Mouse (Mus musculus) left cerebral cortex, postnatal 36 days (tissue): ENCODE data around the gene Slc27a3. TPM values are rescaled to one million over a fixed set of nuclear protein-coding genes. Genes with fewer than 3 reads are reported as not detected.
A peak's percentile ranks its signal among the peaks of the same experiment; 100 is the strongest.

Source experiments
- DNase-seq, 2 experiments: peaks; one replicate each; pipeline ENCODE4 v3.0.0; 2021 to 2022; ENCODE audit warnings: low spot score in 2 of 2, mixed read lengths in 1 of 2
- intact Hi-C: fragments of 180-260 bp; cut with DNase I; formaldehyde crosslinking; loops from one replicate; pipeline ENCODE4 v1.15.1; 2025
- total RNA-seq, 2 experiments: library from RNA; stranded (reverse); gene quantifications; 2 replicates each; pipeline ENCODE4 v1.2.3; 2021

The Slc27a3 gene
- total RNA-seq, 2 experiments from 2014 or later, result 4.8 to 6.2 TPM

DNA sequence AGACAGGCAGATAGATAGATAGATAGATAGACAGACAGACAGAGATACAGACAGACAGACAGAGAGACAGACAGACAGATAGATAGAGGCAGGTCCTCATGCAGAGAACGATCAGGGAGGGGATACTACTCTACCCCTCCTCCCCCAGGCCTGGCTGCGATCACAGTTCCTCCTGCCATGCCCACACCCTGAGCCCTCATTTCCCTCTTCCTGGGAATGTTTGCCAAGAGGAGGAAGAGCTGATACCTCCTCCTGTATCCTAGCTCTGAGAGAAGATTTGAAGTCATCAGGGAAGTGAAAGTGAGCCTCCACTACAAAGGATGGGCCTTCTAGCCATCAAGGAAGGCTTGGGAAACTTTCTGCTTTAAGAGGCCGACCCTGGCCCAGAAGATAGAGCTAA lies 5.9 kb upstream of the Slc27a3 start:
- intact Hi-C loops, result no loop called here

GRCm38 (mm10) chr3:90392661-90393060 lies 2.9 kb upstream of the Slc27a3 start:
- no peak for DNase-seq
- intact Hi-C loops, result no loop called here

More for the DNA sequence above, 5.9 kb upstream of the Slc27a3 start:
- DNase-seq, result no peak

DNA sequence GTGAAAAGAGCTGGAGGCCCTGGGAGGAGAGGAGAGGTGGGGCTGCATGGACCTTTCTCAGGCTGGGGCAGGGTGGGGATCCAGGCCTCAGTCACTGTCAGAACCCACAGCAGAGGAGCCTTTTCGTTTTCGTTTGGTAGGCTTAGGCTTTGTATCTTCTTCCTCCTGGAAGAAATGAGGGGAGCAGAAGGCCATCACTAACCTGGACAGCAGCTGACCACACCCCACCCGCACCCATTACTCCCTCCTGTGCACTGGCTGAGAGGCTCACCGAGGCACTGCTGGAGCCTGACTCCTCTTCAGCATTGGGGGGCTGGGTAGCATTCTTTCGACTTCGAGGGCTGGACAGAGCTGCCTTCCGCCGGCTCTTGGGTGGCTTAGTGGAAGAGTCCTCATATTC lies 2.2 kb upstream of the Slc27a3 start:
- intact Hi-C loops, result no loop called here
- DNase-seq, result no peak

GRCm38 (mm10) chr3:90391004-90391403 lies 1.3 kb upstream of the Slc27a3 start:
- DNase-seq, result no peak
- intact Hi-C loops, result no loop called here

DNA sequence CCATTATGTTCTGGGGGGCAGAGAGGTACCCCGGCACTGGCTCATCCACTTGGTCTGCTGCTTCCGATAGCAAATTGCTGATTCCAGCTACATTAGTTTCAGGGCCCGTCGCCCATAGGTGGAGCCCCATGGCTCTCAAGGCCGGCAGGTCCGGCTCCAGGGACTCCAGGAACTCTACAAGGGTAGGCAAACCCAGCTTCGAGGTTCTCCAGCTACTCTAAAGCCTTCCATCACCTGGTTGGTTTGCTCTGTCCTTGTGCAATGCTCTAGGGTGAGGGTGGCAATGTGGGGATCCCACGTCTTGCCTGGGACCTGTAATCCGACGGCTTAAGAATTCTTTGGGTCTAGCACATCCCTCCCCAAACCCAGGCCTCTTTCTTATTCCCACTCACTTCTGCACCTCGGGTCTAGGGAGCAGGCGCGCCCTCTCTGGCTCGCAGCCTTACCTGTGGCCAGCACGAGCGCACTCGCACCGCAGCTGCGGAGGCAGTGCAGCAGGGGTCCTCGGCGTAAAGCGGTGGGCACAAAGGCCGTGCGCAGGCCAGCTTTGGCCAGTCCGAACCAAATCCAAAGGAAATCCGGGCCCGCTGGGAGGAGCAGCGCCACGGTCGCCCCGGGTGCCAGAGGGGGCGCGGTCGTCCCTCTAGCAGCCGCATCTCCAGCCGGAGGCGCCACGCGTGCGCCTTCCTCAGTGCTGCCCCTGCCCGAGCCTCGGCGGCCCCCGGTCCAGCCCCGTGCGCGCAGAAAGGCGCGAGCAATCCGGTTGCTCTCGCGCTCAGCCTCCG lies 820 bp downstream of the Slc27a3 start:
- DNase-seq, result peak; percentile 30 to 46
- intact Hi-C loops, result no loop called here

GRCm38 (mm10) chr3:90388192-90388591 lies 1.5 kb downstream of the Slc27a3 start:
- intact Hi-C loops, result no loop called here
- no peak for DNase-seq

DNA sequence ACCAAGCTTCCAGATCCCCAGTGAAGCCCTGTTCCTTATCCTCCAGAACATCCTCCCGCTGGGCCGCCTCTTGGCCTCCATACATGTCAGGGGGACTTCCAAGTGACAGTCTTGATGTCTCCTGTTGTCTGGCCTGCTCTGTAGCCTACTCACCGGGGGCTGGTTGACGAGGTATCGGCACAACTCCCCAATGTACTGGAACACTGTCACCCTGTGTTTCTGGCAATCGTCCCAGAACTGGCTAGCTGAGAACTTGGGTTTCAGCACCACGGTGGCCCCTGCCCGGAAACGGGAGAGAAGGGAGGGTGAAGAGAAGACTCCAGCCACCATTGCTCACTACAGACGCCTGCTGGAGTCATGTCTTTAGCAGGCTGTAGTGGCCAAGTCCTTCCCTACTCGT lies 2.3 kb downstream of the Slc27a3 start:
- DNase-seq, result peak; percentile 29 to 37
- intact Hi-C loops, result no loop called here

GRCm38 (mm10) chr3:90386817-90387216 lies 2.9 kb downstream of the Slc27a3 start:
- intact Hi-C loops, result no loop called here
- DNase-seq, result no peak

DNA sequence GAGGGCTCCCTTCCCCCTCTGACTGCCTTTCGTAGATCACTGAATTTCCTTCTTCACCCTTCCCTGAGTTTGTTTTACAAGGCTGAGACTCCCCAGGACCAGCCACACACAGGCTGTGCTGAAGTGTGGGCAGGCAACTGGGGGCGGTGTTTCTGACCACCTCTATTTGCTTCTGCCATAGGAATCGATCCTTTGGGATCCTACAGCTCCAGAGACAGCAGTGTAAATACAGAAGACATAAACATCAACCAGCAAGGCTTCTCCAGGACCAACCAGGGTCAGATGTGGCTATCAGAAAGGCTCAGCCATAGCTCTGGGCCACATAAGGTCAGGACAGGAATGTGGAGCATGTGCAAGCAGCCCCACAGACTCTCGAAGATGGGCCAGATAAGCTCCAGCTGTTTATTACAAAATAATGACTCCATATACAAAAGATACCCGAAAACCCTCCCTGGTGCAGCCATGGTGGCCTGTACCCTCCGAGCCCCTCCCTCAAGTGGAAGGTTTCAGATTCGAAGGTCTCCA lies 4.8 kb downstream of the Slc27a3 start:
- intact Hi-C loops, result no loop called here
- no peak for DNase-seq

DNA sequence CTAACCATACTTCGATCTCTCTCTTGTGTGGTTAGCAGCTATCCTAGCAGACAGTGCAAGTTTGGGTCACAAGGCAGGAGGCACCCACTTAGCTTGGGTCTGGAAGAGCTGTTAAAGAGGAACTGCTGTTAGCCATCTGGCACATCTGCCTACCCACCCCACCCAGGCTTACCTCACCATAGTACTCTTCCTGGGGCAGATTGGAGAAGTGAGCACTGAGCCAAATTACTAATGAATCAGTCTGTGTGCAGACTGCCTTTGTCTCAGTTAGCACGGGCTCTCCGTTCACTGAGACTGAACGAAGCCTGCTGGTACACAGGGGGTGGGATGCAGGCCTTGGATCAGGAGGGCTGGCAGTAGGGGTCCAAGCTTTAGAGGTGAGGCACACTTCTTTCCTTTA lies 6.0 kb downstream of the Slc27a3 start:
- intact Hi-C loops, result no loop called here
- no peak for DNase-seq

- no peak for DNase-seq
- intact Hi-C loops, result no loop called here
Observed at GRCm38 (mm10) chr3:90381727-90382126, 8.0 kb downstream of the Slc27a3 start.

DNA sequence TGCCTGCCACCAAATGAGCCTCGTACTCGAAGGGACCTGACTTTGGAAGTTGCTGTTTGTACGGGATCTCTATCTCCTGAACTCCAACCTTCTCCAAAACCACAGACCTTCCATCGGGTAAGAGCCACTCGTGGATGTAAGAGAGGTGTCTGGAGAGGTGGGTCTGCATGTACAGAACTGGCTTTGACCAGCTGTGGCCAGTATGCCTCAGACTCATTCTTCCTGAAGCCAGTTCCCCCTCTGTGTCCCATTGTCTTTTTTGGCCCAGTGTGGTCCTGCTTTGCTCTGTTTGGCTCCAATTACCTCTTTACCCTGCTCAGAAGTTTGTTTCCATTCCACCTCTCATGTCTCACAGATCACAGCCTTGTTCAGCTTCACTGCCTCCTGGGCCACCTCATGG lies 11.2 kb downstream of the Slc27a3 start:
- no peak for DNase-seq
- intact Hi-C loops, result loop anchor here (10.0 kb wide), 1 partner anchor 114 kb away; the partner anchor contains the start of gene Dennd4b

- no peak for DNase-seq
- intact Hi-C loops, result loop anchor here (10.0 kb wide), 1 partner anchor 111 kb away; the partner anchor contains the start of gene Dennd4b
Observed at GRCm38 (mm10) chr3:90376247-90376585, 13.5 kb downstream of the Slc27a3 start.

DNA sequence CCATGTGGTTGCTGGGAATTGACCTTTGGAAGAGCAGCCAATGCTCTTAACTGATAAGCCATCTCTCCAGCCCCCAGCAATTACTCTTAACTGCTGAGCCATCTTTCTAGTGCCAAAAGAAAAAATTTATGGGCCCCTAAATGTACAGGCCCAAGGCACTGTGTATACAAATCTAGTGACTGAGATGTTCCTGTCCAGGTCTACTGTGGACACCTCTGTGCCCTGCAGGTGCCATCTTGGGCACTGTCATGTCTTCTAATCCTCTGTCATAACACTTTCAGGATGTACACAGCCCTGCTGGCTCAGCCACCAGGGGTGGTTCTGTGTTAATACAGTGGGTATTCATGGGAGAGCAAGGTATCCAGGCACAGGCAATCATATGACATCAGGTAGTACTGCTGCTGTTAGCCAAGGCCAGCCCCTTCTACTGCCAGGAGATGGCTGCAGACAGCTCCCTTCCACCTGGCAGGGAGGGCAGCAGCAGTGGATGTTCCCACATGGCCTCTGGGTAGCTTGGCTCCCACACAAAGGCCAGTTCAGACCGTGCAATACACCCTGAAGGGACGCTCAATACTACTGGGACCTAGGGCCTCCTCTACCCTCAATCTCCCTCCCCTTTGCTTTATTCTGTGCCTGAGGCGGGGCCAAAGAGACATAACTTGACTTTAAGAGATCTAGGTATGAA lies 14.0 kb downstream of the Slc27a3 start:
- intact Hi-C loops, result loop anchor here (10.0 kb wide), 1 partner anchor 111 kb away; the partner anchor contains the start of gene Dennd4b
- no peak for DNase-seq

DNA sequence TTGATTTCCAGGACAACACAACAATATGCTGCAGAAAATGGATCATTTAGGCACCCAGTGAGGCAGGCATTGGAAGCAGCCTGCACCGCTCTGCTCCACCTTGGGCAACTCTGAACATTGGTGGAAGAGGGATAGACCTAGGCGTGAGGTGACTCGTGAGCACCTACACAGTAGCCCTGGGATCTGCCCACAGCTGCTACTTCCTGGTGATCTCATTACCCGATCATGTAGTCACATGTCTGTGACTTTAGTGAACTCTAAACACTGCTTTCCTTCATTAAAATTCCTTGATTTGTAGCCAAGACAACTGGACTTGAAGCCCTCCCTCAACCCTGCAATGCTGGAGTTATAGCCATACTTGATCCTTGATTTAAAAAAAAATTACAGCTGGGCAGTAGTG lies 15.4 kb downstream of the Slc27a3 start:
- intact Hi-C loops, result loop anchor here (5.0 to 10.0 kb wide), 3 partner anchors 82 to 152 kb away; partner anchors contain the start of genes Dennd4b and Gatad2b
- no peak for DNase-seq

GRCm38 (mm10) chr3:90373432-90374028 lies 16.2 kb downstream of the Slc27a3 start:
- intact Hi-C loops, result loop anchor here (5.0 to 10.0 kb wide), 3 partner anchors 81 to 151 kb away; partner anchors contain the start of genes Dennd4b and Gatad2b
- peak; percentile 58 to 76 for DNase-seq

- intact Hi-C loops, result loop anchor here (5.0 to 10.0 kb wide), 3 partner anchors 81 to 151 kb away; partner anchors contain the start of genes Dennd4b and Gatad2b
- DNase-seq, result no peak
Observed at GRCm38 (mm10) chr3:90372817-90373216, 16.9 kb downstream of the Slc27a3 start.

DNA sequence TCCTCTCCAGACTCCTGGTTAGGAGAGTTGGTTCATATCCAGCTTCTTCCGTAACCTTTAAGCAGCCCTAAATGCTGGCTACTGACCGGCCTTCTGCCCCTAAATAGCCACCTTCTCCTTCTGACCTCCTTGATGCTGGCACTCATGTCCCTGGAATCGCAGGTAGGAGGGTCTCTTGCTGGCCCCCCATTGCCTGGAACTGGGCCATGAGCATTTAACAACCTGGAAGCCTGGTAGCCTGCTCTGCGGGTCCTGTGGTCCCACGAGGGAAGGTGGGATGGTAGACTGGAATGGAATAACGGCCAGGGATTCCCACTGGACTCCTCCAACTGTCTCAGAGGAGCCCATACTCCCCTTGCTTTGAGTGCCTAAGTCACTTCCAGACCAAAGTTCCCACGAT lies 17.9 kb downstream of the Slc27a3 start:
- intact Hi-C loops, result loop anchor here (5.0 to 10.0 kb wide), 3 partner anchors 80 to 150 kb away; partner anchors contain the start of genes Dennd4b and Gatad2b
- no peak for DNase-seq

DNA sequence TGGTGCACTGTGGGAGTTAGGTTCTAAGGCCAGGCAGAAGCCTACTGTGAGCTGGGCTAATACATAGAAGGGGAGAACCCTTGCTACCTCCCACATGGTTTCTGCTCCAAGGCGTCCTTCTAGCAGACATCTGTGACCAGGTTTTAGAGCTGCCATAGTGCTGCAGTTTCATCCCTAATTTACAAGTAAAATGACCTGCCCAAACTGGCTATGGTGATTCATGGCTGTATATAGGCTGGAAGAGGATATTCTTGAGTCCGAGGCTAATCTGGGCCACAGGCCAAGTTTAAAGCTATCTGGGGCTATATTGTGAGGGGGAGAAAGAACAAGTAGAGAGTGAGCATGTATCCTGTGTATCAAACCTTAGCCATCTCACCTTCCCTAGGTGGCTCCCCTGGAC lies 20.7 kb downstream of the Slc27a3 start:
- DNase-seq, result peak; percentile 32 to 52
- intact Hi-C loops, result no loop called here

DNA sequence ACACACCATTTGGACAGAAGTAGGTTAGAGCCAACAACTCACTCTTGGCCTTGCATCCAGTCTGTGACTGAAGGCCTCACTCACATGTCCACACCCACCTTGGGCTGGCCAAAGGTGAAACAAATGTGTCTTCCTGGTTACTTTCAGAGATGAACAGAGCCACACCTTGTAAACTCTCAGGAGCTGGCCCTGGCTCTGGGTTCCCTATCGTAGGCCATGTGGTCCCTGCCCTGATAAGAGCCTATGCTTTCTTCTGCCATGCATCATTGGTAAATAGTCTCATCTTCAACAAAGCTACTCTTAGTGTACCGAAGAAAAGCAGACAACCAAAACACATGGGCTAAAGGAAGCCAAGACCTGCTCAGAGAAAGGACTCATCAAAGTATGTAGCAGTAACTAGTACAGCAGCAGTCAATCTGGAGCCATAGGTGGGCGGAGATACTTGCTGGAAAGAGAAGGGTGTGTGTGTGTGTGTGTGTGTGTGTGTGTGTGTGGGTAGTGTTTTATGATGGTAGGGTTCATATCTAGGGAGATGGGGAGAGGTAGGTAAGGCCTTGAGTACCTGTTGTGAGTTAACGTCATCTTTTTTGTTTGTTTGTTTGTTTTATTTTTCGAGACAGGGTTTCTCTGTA lies 22.6 kb downstream of the Slc27a3 start:
- no peak for DNase-seq
- intact Hi-C loops, result no loop called here
